Comparison of ENCODE assay signal across 18 mouse cellular contexts in the genomic region with DNA sequence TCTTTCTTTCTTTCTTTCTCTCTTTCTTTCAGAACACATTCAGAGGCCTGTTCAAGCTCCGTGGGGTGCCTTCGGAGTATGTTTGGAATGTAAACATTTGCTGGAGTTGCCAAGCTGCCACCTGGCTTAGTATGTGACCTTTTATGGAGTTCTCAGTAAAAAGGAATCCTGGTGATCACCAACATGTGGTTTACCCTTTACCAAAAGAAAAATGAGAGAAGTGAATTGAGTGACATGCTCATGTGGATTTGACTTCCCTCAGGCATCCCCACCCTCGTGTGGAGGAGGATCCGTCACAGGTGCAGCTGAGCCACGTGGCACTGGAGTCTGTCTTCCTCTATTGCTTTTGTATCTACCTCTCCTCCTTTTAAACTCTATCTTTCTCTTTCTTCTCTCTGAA.
A peak's percentile ranks its signal among the peaks of the same experiment; 100 is the strongest.
DNase-seq lines count a peak whose midpoint lies in the region; ATAC-seq and TF ChIP-seq lines count a peak whose summit lies in the region.
"Had no signal": no experiment of that assay in that cellular context is flagged by ENCODE, and none has a peak within 500 bp of the region (broad histone marks: within the 10 kb centered on the region; RNA-seq: fewer than 3 reads in every experiment).

No protein-coding gene starts in this region.

- H3K27ac ChIP-seq in limb, embryonic 13.5 days, result no peak overlapping the region
- no peak overlapping the region for H3K27ac ChIP-seq in limb, embryonic 10.5 days
- H3K27ac ChIP-seq in neural tube, embryonic 11.5 days (ENCODE audit: low read depth, low read length), result no peak overlapping the region
- no peak overlapping the region for H3K27ac ChIP-seq in left cerebral cortex, adult 2 months
- H3K27ac ChIP-seq: liver, embryonic 13.5 days; neural tube, embryonic 13.5 days had no signal

- peak; percentile 52 for ATAC-seq in limb, embryonic 13.5 days (ENCODE audit: low FRiP score, low read depth)
- no peak for ATAC-seq in neural tube, embryonic 11.5 days (ENCODE audit: insufficient read depth, low FRiP score, low TSS enrichment)
- ATAC-seq: forebrain, embryonic 14.5 days; hindbrain, embryonic 16.5 days; intestine, postnatal 0 days had no signal

- H3K36me3 ChIP-seq in limb, embryonic 13.5 days, result no peaks in the 10 kb centered on the region
- no peaks in the 10 kb centered on the region for H3K36me3 ChIP-seq in limb, embryonic 10.5 days
- no peaks in the 10 kb centered on the region for H3K36me3 ChIP-seq in neural tube, embryonic 11.5 days (ENCODE audit: control insufficient read depth, insufficient read depth, low read length)
- H3K36me3 ChIP-seq: heart, embryonic 12.5 days; liver, embryonic 13.5 days; neural tube, embryonic 13.5 days had no signal

- no peaks in the 10 kb centered on the region for H3K27me3 ChIP-seq in limb, embryonic 13.5 days
- H3K27me3 ChIP-seq in limb, embryonic 10.5 days (ENCODE audit: low read depth, poor library complexity, severe bottlenecking), result no peaks in the 10 kb centered on the region
- no peaks in the 10 kb centered on the region for H3K27me3 ChIP-seq in neural tube, embryonic 11.5 days (ENCODE audit: control insufficient read depth, insufficient read depth, low read length)
- H3K27me3 ChIP-seq: heart, embryonic 12.5 days; liver, embryonic 13.5 days; neural tube, embryonic 13.5 days had no signal

- TF ChIP-seq CTCF in left cerebral cortex, adult 2 months (IDR thresholded peaks at IDR 0.05), result no peak

- H3K9ac ChIP-seq in limb, embryonic 13.5 days, result no peak overlapping the region
- no peak overlapping the region for H3K9ac ChIP-seq in neural tube, embryonic 11.5 days (ENCODE audit: low read length)
- H3K9ac ChIP-seq: heart, embryonic 12.5 days; liver, embryonic 13.5 days; neural tube, embryonic 13.5 days had no signal

- H3K4me3 ChIP-seq in limb, embryonic 13.5 days, result no peak overlapping the region
- no peak overlapping the region for H3K4me3 ChIP-seq in limb, embryonic 10.5 days
- H3K4me3 ChIP-seq in neural tube, embryonic 11.5 days (ENCODE audit: low read depth, low read length), result no peak overlapping the region
- no peak overlapping the region for H3K4me3 ChIP-seq in left cerebral cortex, adult 2 months
- H3K4me3 ChIP-seq: heart, embryonic 12.5 days; liver, embryonic 13.5 days; neural tube, embryonic 13.5 days had no signal

- WGBS in limb, embryonic 13.5 days, result 30% methylated on average over 5 of the region's 5 CpGs
- 44% methylated on average over 5 of the region's 5 CpGs for WGBS in limb, embryonic 10.5 days
- WGBS in neural tube, embryonic 11.5 days, result 28% methylated on average over 5 of the region's 5 CpGs

- intact Hi-C loops in left cerebral cortex, adult 2 months (cut with DNase I), result no loop called here

- H3K9me3 ChIP-seq in limb, embryonic 13.5 days, result no peaks in the 10 kb centered on the region
- H3K9me3 ChIP-seq in limb, embryonic 10.5 days (replicated peaks), result no peaks in the 10 kb centered on the region
- no peaks in the 10 kb centered on the region for H3K9me3 ChIP-seq in neural tube, embryonic 11.5 days (ENCODE audit: control insufficient read depth, low read length)
- H3K9me3 ChIP-seq: heart, embryonic 12.5 days; liver, embryonic 13.5 days; neural tube, embryonic 13.5 days had no signal

- no peak for DNase-seq in limb, embryonic 10.5 days (ENCODE audit: low spot score)
- DNase-seq in Muller cell, postnatal 12 days (ENCODE audit: inconsistent ontology term), result peak; percentile 75
- DNase-seq in embryo, embryonic 9.5 days (ENCODE audit: extremely low spot score), result peak; percentile 45
- DNase-seq in neural tube, embryonic 11.5 days (ENCODE audit: low spot score), result peak; percentile 40
- no peak for DNase-seq in left cerebral cortex, adult 2 months (ENCODE audit: extremely low spot score in 1 of 2, low spot score in 2 of 2)
- DNase-seq in ovary, postnatal 14 days (ENCODE audit: low spot score), result no peak
- DNase-seq: adrenal gland, postnatal 14 days; cerebellum, adult 18-20 months; kidney, postnatal 25 days; layer of hippocampus, adult 9-11 months; liver, embryonic 13.5 days; right cerebral cortex, postnatal 4 days had no signal

- no peak overlapping the region for H3K4me2 ChIP-seq in limb, embryonic 13.5 days (replicated peaks)
- no peak overlapping the region for H3K4me2 ChIP-seq in neural tube, embryonic 11.5 days (ENCODE audit: low read depth)
- H3K4me2 ChIP-seq: heart, embryonic 12.5 days; liver, embryonic 13.5 days; neural tube, embryonic 13.5 days had no signal

- H3K4me1 ChIP-seq in limb, embryonic 13.5 days, result peaks cover 3% of the 10 kb centered on the region; the same call in 1 of the 2 replicates
- peaks cover 8% of the 10 kb centered on the region; the same call in 1 of the 2 replicates for H3K4me1 ChIP-seq in limb, embryonic 10.5 days
- H3K4me1 ChIP-seq in neural tube, embryonic 11.5 days (ENCODE audit: control insufficient read depth, insufficient read depth, low read length), result no peaks in the 10 kb centered on the region; the same call in 1 of the 2 replicates
- H3K4me1 ChIP-seq: heart, embryonic 12.5 days; liver, embryonic 13.5 days; neural tube, embryonic 13.5 days had no signal

Comparison
In these comparisons a context has a peak if more than half of its experiments do, and no peak if none do; other contexts are left out.
1. DNase-seq: peak in Muller cell, postnatal 12 days (single experiment), embryo, embryonic 9.5 days (single experiment) and neural tube, embryonic 11.5 days (single experiment); none in limb, embryonic 10.5 days (single experiment), left cerebral cortex, adult 2 months (0 of 2) and ovary, postnatal 14 days (single experiment).